In genomic region chr3:59312610-59313009, GRCm38 (mm10) we compare ENCODE assay signal across 12 mouse cellular contexts. TPM values are rescaled to one million over a fixed set of nuclear protein-coding genes. Genes with fewer than 3 reads are reported as not detected.
DNase-seq lines count a peak whose midpoint lies in the region; ATAC-seq and TF ChIP-seq lines count a peak whose summit lies in the region.
"Had no signal": no experiment of that assay in that cellular context is flagged by ENCODE, and none has a peak within 500 bp of the region (broad histone marks: within the 10 kb centered on the region; RNA-seq: fewer than 3 reads in every experiment).

No protein-coding gene starts in this region.

- ATAC-seq in forebrain, embryonic 16.5 days, result no peak
- ATAC-seq: intestine, embryonic 16.5 days had no signal

- TF ChIP-seq CTCF in left cerebral cortex, adult 2 months (IDR thresholded peaks at IDR 0.05), result no peak

- no peak overlapping the region for H3K4me3 ChIP-seq in left cerebral cortex, adult 2 months
- H3K4me3 ChIP-seq in forebrain, embryonic 16.5 days (replicated peaks; ENCODE audit: low read length), result no peak overlapping the region
- H3K4me3 ChIP-seq: forebrain, embryonic 12.5 days; lung, embryonic 15.5 days had no signal

- WGBS in forebrain, embryonic 16.5 days, result 93% methylated on average over 10 of the region's 10 CpGs

- H3K4me1 ChIP-seq in forebrain, embryonic 16.5 days (replicated peaks; ENCODE audit: control insufficient read depth, insufficient read depth, low read length), result no peaks in the 10 kb centered on the region
- H3K4me1 ChIP-seq: forebrain, embryonic 12.5 days; lung, embryonic 15.5 days had no signal

- no peak overlapping the region for H3K4me2 ChIP-seq in forebrain, embryonic 16.5 days (ENCODE audit: low read length)
- H3K4me2 ChIP-seq: forebrain, embryonic 12.5 days; lung, embryonic 15.5 days had no signal

- H3K27ac ChIP-seq in left cerebral cortex, adult 2 months, result no peak overlapping the region; the same call in 1 of the 2 replicates
- no peak overlapping the region for H3K27ac ChIP-seq in forebrain, embryonic 16.5 days (ENCODE audit: low read length)
- H3K27ac ChIP-seq: forebrain, embryonic 12.5 days; lung, embryonic 15.5 days had no signal

- intact Hi-C loops in left cerebral cortex, adult 2 months (cut with DNase I), result loop anchor here (10.0 kb wide), 1 partner anchor 138 kb away; no protein-coding TSS in a partner anchor

- no peaks in the 10 kb centered on the region for H3K36me3 ChIP-seq in forebrain, embryonic 16.5 days (ENCODE audit: control insufficient read depth, insufficient read depth)
- H3K36me3 ChIP-seq: lung, embryonic 15.5 days had no signal

- no peaks in the 10 kb centered on the region for H3K27me3 ChIP-seq in forebrain, embryonic 16.5 days (replicated peaks; ENCODE audit: control insufficient read depth, insufficient read depth, low read length)
- H3K27me3 ChIP-seq: forebrain, embryonic 12.5 days; lung, embryonic 15.5 days had no signal

- no peak overlapping the region for H3K9ac ChIP-seq in forebrain, embryonic 16.5 days (replicated peaks; ENCODE audit: low read depth, low read length)
- H3K9ac ChIP-seq: forebrain, embryonic 12.5 days; lung, embryonic 15.5 days had no signal

- DNase-seq in heart, adult 11 months, result peak; percentile 96
- no peak for DNase-seq in heart, postnatal 4 days
- DNase-seq in urinary bladder, postnatal 36 days (ENCODE audit: low spot score in 2 of 2), result peak; percentile 9 to 30
- DNase-seq in urinary bladder, postnatal 25 days (ENCODE audit: low spot score), result no peak
- peak; percentile 47 to 50 for DNase-seq in left cerebral cortex, adult 2 months (ENCODE audit: extremely low spot score in 1 of 2, low spot score in 2 of 2)
- DNase-seq in ovary, adult 18-20 months (ENCODE audit: low spot score), result no peak
- no peak for DNase-seq in B cell, adult 2 months
- DNase-seq: cerebellum, adult 18-20 months had no signal

- no peaks in the 10 kb centered on the region for H3K9me3 ChIP-seq in forebrain, embryonic 16.5 days (ENCODE audit: control insufficient read depth, low read length)
- H3K9me3 ChIP-seq: forebrain, embryonic 12.5 days; lung, embryonic 15.5 days had no signal

RNA-seq across cellular contexts. Expression of gene Igsf10, which starts 31.6 kb away (rescaled TPM):
- 10 to 100 TPM; 11.2 to 11.8 TPM for total RNA-seq in heart, postnatal 4 days (2021)
- 1 to 10 TPM; 1.6 to 2.1 TPM for total RNA-seq in left cerebral cortex, adult 2 months (2021)
- polyA plus RNA-seq in forebrain, embryonic 16.5 days (2015; fragmentation: Nextera tagmentation; extraction: Ambion mirVana), result 2.3 and 2.5 TPM in 2 replicates

RNA-seq across cellular contexts. Expression of gene P2ry12, which starts 49.9 kb away (rescaled TPM):
- 1 to 10 TPM; 1.7 to 2.4 TPM for total RNA-seq in heart, postnatal 4 days (2021)
- total RNA-seq in left cerebral cortex, adult 2 months (2021), result 10 to 100 TPM; 34.1 to 35.0 TPM
- 9.8 and 10.4 TPM in 2 replicates for polyA plus RNA-seq in forebrain, embryonic 16.5 days (2015; fragmentation: Nextera tagmentation; extraction: Ambion mirVana)

Comparison
In these comparisons a context has a peak if more than half of its experiments do, and no peak if none do; other contexts are left out.
1. DNase-seq: peak in heart, adult 11 months (single experiment), urinary bladder, postnatal 36 days (2 of 2) and left cerebral cortex, adult 2 months (2 of 2); none in heart, postnatal 4 days (single experiment), urinary bladder, postnatal 25 days (single experiment), ovary, adult 18-20 months (single experiment) and B cell, adult 2 months (0 of 2).
2. RNA of gene P2ry12, which starts 49.9 kb away (total RNA-seq): 34.1 to 35.0 TPM in left cerebral cortex, adult 2 months; 1.7 to 2.4 TPM in heart, postnatal 4 days; every median in the first group is over 10 times any median in the second.